Mouse (Mus musculus): ENCODE results near the gene Ktn1. TPM values are rescaled to one million over a fixed set of nuclear protein-coding genes. Genes with fewer than 3 reads are reported as not detected.

The Ktn1 gene
- polyA plus RNA-seq, 1 experiment from 2014 or later: 56.9 TPM

DNA sequence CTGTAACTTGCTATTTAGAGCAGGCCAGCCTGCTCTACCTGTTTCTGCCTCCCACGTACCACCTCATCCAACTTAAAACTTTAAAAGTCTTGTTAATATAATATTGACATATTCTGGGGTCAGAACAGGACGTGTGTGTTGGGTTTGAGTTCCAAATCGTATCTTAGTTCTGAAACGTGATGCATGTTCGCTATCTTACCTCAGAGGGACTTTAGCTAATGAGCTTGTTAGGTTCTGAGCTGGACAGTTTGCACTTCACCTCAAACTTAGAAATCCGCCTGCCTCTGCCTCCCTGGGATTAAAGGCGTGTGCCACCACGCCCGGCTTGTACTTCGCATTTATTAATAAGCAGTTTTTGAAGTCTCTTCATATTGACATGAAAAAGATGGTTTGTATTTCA lies 34.6 kb downstream of the Ktn1 start:
- H3K27me3 ChIP-seq: no peaks in the 10 kb centered on the region
- H3K4me1 ChIP-seq (replicated peaks): no peaks in the 10 kb centered on the region
- no peak overlapping the region for H3K9ac ChIP-seq
- no peak overlapping the region for H3K27ac ChIP-seq (replicated peaks)
- no peak for ATAC-seq (ENCODE audit: low FRiP score, low read depth)
- H3K9me3 ChIP-seq: no peaks in the 10 kb centered on the region
- no peak overlapping the region for H3K4me3 ChIP-seq
- WGBS: 96% methylated on average over 10 of the region's 10 CpGs
- no peak overlapping the region for H3K4me2 ChIP-seq
- peaks cover 69% of the 10 kb centered on the region for H3K36me3 ChIP-seq

DNA sequence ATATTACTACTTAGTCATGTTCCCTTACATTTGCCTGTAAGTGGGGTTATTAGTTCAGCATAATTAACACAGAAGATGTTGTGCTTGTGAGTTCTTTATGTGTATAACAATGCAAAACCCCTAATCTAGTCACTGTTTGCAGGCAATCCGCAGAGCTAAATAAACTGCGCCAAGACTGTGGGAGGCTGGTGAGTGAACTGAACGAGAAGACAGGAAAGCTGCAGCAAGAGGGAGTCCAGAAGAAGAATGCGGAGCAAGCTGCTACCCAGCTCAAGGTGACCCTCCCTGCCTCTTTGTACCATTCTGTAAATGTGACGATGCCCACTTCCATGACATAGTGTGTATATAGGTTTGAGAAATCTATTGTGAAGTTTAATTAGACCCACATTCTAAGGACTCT lies 36.3 kb downstream of the Ktn1 start:
- Histone ChIP-seq H3K9me3 (no peaks in the 10 kb centered on the region), H3K27me3 (no peaks in the 10 kb centered on the region), H3K4me2 (no peak overlapping the region), H3K27ac (replicated peaks) (no peak overlapping the region), H3K9ac (no peak overlapping the region), H3K4me1 (replicated peaks) (no peaks in the 10 kb centered on the region), H3K36me3 (peaks cover 64% of the 10 kb centered on the region), H3K4me3 (no peak overlapping the region)
- no peak for ATAC-seq (ENCODE audit: low FRiP score, low read depth)
- WGBS: 86% methylated on average over 5 of the region's 5 CpGs

DNA sequence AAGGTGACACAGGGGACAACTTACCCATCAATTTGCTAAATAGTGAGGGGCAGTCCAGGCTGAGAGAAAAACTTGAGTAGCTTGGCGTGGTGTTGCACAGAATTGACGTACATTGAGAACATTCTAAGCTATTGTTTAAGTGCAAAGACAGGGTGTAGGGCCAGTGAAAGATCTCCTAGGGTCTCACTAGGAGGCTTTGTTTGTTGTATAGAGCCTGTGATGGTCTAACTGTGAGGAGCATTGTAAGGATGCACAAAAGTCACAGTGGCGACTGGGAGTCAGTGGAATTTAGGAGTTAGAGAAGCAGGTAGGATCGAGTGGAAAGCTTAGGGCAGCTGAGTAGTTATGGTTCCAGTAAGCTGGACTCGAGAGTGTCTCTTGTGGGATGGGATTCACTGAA lies 50.9 kb downstream of the Ktn1 start:
- no peak for ATAC-seq (ENCODE audit: low FRiP score, low read depth)
- Histone ChIP-seq H3K27me3 (no peaks in the 10 kb centered on the region), H3K9ac (no peak overlapping the region), H3K4me1 (replicated peaks) (no peaks in the 10 kb centered on the region), H3K9me3 (no peaks in the 10 kb centered on the region), H3K27ac (replicated peaks) (no peak overlapping the region), H3K36me3 (peaks cover 43% of the 10 kb centered on the region), H3K4me3 (no peak overlapping the region), H3K4me2 (no peak overlapping the region)
- WGBS: 35% methylated on average over 5 of the region's 5 CpGs

DNA sequence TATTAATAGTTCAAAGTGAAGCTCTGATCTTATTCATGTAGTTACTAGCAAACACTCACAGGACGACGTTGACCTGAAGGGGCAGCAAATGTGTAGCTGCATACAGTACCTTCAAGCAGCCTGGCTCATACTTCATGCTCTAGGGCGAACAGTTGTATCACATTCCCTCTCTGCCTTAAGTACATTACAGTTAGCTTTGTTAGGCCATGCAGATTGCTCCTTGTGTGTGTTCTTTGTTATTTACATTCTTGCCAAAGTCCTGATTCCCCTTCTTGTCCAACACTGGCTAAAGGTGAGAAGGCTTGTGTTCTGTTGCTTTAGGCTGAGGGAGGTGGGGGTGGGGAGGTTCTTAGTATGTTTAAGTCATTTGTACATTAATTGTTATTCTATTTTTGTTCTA lies 61.3 kb downstream of the Ktn1 start:
- Histone ChIP-seq H3K4me2 (no peak overlapping the region), H3K4me1 (replicated peaks) (no peaks in the 10 kb centered on the region), H3K36me3 (peaks cover 52% of the 10 kb centered on the region), H3K4me3 (no peak overlapping the region), H3K27ac (replicated peaks) (no peak overlapping the region), H3K27me3 (no peaks in the 10 kb centered on the region), H3K9me3 (no peaks in the 10 kb centered on the region), H3K9ac (no peak overlapping the region)
- no peak for ATAC-seq (ENCODE audit: low FRiP score, low read depth)
- whole genome bisulfite sequencing: 87% methylated on average over 3 of the region's 3 CpGs

DNA sequence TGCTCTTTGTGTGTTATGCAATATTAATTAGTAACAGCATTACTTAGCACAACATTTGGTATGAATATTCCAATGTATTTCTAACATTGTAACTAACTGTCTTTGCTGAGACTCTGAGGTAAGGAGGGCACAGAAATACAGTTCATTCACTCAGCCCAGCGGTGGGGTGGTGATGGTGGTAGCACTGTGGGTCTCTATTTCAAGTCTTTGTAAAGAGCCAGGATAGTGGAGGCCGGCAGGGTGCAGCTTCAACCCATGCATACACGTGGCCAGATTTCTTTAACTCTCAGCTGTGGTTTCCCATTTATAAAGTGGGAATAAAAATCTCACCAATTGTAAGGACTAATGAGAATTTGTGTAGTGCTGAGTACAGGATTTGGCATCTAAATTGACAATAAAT lies 67.5 kb downstream of the Ktn1 start:
- Histone ChIP-seq H3K9me3 (no peaks in the 10 kb centered on the region), H3K36me3 (peaks cover 20% of the 10 kb centered on the region), H3K4me3 (no peak overlapping the region), H3K4me2 (no peak overlapping the region), H3K4me1 (replicated peaks) (no peaks in the 10 kb centered on the region), H3K27ac (replicated peaks) (no peak overlapping the region), H3K9ac (no peak overlapping the region), H3K27me3 (no peaks in the 10 kb centered on the region)
- ATAC-seq (ENCODE audit: low FRiP score, low read depth): no peak
- 80% methylated on average over 3 of the region's 3 CpGs for WGBS

DNA sequence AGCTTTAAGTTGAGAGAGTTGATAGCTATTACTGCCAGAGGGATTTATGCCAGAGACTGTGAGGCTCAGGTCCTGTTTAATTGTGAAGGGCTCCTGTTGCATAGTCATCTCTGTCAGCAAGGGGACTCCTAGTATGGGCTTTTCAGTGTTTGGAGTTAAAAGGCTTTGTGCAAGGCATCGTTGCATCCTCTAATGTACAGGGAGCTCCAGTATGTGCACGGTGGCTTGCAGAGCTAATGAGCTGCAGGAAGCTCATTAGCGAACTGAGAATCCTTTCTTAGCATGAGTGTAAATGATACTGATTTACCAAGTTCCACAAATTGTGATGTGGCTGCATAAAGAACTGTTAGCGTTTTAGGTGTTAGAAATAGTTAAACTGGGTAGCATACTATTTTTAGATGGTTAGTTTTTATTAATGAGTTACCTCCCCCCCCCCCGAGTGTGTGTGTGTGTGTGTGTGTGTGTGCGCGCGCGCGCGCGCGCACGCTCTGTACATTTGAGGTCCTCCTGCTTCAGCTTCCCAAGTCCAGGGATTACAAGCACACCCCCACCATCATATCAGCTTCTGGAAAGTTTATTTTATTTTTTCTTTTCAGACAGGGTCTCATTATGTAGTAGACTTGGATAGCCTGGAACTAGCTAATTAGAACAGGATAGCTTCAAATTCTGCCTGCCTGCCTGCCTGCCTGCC lies 69.8 kb downstream of the Ktn1 start:
- H3K27me3 ChIP-seq: no peaks in the 10 kb centered on the region

DNA sequence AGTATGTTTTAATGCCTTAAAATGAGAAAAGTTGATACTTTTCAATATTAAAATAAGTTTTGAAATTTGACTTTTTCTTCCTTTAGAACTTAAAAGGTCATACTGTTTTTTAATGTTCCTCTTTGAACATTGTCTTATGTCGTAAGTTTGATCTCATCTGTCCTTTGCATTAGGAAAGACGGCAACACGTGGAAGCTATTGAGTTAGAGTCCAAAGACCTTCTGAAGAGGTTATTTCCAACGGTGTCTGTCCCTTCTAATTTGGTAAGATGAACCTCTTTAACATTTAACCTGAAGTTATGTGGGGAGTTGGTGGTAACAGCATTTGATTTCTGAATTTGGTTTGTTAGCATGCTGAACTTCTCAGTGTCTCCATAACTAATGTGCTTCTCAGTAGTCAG lies 71.8 kb downstream of the Ktn1 start:
- H3K4me3 ChIP-seq: no peak overlapping the region
- no peak for ATAC-seq (ENCODE audit: low FRiP score, low read depth)
- no peaks in the 10 kb centered on the region for H3K9me3 ChIP-seq
- H3K4me2 ChIP-seq: no peak overlapping the region
- WGBS: 95% methylated on average over 4 of the region's 4 CpGs
- peaks cover 20% of the 10 kb centered on the region for H3K36me3 ChIP-seq
- H3K27me3 ChIP-seq: no peaks in the 10 kb centered on the region
- no peak overlapping the region for H3K9ac ChIP-seq
- no peaks in the 10 kb centered on the region for H3K4me1 ChIP-seq (replicated peaks)
- no peak overlapping the region for H3K27ac ChIP-seq (replicated peaks)

More for the DNA sequence above, 69.8 kb downstream of the Ktn1 start:
- Histone ChIP-seq H3K4me2 (no peak overlapping the region), H3K27ac (replicated peaks) (no peak overlapping the region), H3K36me3 (peaks cover 13% of the 10 kb centered on the region), H3K9me3 (no peaks in the 10 kb centered on the region), H3K4me1 (replicated peaks) (no peaks in the 10 kb centered on the region), H3K9ac (no peak overlapping the region), H3K4me3 (no peak overlapping the region)
- 90% methylated on average over 14 of the region's 14 CpGs for WGBS
- ATAC-seq (ENCODE audit: low FRiP score, low read depth): no peak

DNA sequence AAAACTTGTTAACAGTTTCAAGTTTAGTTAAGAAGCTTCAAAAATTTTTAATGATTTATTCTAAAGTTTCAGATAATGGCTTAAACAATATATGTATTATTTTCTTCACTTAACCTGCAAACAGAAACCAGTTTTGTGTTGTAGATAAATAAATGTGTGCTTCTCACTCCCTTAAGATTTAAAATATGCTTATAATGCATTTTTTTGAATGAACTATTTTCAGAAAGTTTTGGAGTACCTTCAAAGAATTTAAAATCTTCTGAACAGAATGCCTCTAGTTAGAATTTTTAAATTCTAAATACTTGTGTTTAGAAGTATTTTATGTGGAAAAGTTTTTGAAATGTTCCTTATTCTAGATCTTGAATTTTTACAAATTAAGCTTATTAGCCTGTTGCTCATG lies 74.8 kb downstream of the Ktn1 start:
- Histone ChIP-seq H3K27ac (replicated peaks) (no peak overlapping the region), H3K27me3 (no peaks in the 10 kb centered on the region), H3K9ac (no peak overlapping the region), H3K4me3 (no peak overlapping the region), H3K9me3 (no peaks in the 10 kb centered on the region), H3K36me3 (peaks cover 41% of the 10 kb centered on the region), H3K4me1 (replicated peaks) (no peaks in the 10 kb centered on the region), H3K4me2 (no peak overlapping the region)
- no peak for ATAC-seq (ENCODE audit: low FRiP score, low read depth)

DNA sequence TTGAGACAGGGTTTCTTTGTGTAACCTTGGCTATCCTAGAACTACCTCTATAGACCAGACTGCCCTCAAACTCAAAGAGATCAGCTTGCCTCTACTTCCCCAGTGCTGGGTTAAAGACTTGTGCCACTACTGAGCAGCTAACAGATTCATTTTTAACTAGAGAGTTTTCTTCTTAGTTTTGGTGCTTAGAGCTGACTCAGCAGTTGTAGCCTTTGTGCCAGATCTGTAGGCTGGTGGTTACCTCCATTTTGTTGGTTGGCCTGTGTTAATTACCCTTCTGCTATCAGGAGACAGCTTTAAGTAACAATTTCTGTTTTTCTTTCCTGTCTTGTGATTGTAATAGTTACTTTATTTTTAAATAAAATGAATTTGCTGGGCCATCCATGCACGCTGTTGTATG lies 80.3 kb downstream of the Ktn1 start:
- H3K9ac ChIP-seq: no peak overlapping the region
- no peaks in the 10 kb centered on the region for H3K9me3 ChIP-seq
- 97% methylated on average over 1 of the region's 1 CpGs for WGBS
- H3K27me3 ChIP-seq: no peaks in the 10 kb centered on the region
- no peak overlapping the region for H3K4me3 ChIP-seq
- no peak overlapping the region for H3K27ac ChIP-seq (replicated peaks)
- H3K4me1 ChIP-seq (replicated peaks): no peaks in the 10 kb centered on the region
- H3K36me3 ChIP-seq: peaks cover 78% of the 10 kb centered on the region
- ATAC-seq (ENCODE audit: low FRiP score, low read depth): no peak
- H3K4me2 ChIP-seq: no peak overlapping the region

DNA sequence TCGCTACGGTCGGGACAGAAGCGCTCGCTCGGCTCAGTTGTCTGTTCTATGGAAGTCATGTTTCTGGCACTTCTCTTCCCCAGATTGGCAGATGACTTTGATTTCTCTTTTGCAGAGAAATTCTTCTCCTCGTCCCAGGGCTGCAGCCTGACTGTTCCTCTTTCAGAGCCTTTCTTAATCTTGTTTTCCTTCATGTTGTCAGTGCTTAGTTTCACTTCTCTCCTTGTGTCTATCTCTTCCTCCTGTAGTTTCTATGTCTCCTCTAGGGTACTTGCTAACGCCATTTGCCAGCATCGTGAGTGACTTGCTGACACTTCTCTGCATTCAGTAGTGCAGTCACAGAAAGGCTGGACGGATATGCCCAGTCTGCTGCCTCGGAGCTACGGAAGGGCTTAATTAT lies 87.1 kb downstream of the Ktn1 start:
- Histone ChIP-seq H3K27me3 (no peaks in the 10 kb centered on the region), H3K9me3 (no peaks in the 10 kb centered on the region), H3K4me2 (no peak overlapping the region), H3K9ac (no peak overlapping the region), H3K4me1 (replicated peaks) (no peaks in the 10 kb centered on the region), H3K27ac (replicated peaks) (no peak overlapping the region), H3K4me3 (no peak overlapping the region), H3K36me3 (peaks cover 49% of the 10 kb centered on the region)
- WGBS: 88% methylated on average over 12 of the region's 12 CpGs
- ATAC-seq (ENCODE audit: low FRiP score, low read depth): no peak

DNA sequence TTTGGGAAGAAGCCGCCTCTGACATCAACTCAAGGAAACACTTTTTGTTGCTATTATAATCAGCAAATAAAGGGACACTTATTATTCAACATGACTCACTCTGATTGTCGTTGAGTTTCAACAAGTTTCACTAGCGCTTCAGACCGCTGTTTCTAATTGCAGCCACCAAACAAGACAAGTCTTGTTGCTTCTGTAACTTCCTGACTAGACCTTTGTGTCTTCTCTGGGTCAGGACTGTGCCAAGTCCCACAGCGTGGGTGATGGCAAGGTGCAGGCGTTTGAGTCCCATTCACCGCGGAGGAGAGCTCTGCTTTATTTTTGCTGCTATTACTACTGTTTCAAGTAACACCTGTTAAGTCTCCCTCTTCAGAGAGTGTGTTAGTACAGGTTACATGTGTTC lies 88.2 kb downstream of the Ktn1 start:
- H3K27me3 ChIP-seq: no peaks in the 10 kb centered on the region
- WGBS: 88% methylated on average over 8 of the region's 8 CpGs

DNA sequence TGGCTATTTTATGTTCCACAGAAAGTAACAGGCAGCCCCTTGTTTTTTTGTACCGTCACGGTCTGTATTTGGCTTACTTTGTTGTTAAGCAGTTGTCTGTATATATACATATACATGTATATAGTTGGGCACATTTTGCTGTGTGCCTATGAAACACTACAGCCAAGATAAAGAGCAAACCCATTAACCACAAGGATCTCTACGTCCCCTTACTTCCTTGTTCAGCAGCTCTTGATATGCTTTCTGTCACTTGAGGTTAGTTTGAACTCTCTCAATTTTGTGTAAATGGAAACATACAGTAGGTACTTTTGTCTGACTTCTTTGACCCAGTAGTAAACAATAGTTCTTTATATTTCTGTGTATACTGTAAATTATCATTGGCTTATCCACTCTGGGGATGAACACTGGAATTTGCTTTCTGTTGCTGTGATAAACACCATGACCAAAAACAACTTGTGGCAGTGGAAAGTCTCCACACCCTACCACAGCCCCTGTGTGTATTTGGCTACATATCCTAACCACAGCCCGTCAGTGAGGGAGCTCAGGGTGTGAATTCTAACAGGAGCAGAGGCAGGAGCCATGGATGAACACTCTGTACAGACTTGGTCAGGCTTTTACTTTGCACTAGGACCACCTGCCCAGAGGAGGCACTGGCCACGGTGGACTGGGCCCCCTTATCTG lies 92.2 kb downstream of the Ktn1 start:
- ATAC-seq (ENCODE audit: low FRiP score, low read depth): no peak
- Histone ChIP-seq H3K36me3 (peaks cover 17% of the 10 kb centered on the region), H3K9me3 (no peaks in the 10 kb centered on the region), H3K27ac (replicated peaks) (no peak overlapping the region), H3K4me1 (replicated peaks) (no peaks in the 10 kb centered on the region), H3K27me3 (no peaks in the 10 kb centered on the region), H3K4me2 (no peak overlapping the region), H3K4me3 (no peak overlapping the region), H3K9ac (no peak overlapping the region)
- 90% methylated on average over 5 of the region's 5 CpGs for WGBS

More for the DNA sequence above, 88.2 kb downstream of the Ktn1 start:
- Histone ChIP-seq H3K9ac (no peak overlapping the region), H3K27ac (replicated peaks) (no peak overlapping the region), H3K4me2 (no peak overlapping the region), H3K36me3 (peaks cover 40% of the 10 kb centered on the region), H3K4me1 (replicated peaks) (no peaks in the 10 kb centered on the region), H3K4me3 (no peak overlapping the region), H3K9me3 (no peaks in the 10 kb centered on the region)
- ATAC-seq (ENCODE audit: low FRiP score, low read depth): no peak

DNA sequence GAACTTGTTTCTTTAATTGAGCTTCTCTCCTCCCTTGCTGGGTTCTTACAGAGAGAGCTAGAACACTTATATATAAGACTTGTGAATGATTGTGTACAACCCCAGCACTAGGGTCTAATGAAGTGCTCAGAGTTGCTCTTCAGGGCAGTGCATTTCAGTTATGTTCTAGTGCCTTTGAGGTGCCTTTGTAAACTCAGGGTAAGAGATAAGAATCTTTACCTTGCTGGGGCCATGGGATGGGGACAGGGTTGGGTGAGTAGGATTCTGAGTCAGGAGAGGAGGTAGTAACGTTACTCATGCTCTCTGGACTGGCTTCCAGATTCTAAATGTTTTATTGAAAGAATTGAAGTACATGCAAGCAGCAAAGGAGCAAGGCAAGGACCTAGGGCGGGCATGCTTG lies 92.8 kb downstream of the Ktn1 start:
- Histone ChIP-seq H3K27me3 (no peaks in the 10 kb centered on the region), H3K9me3 (no peaks in the 10 kb centered on the region), H3K9ac (no peak overlapping the region), H3K36me3 (peaks cover 12% of the 10 kb centered on the region; the same call in 1 of the 2 replicates), H3K4me1 (replicated peaks) (no peaks in the 10 kb centered on the region), H3K27ac (replicated peaks) (no peak overlapping the region), H3K4me3 (no peak overlapping the region), H3K4me2 (no peak overlapping the region)
- ATAC-seq (ENCODE audit: low FRiP score, low read depth): no peak
- 93% methylated on average over 2 of the region's 2 CpGs for WGBS
